ENCODE assay signal across 10 mouse cellular contexts in genomic region chr1:90060599-90060998, GRCm38 (mm10). TPM values are rescaled to one million over a fixed set of nuclear protein-coding genes. Genes with fewer than 3 reads are reported as not detected.
DNase-seq lines count a peak whose midpoint lies in the region; ATAC-seq lines count a peak whose summit lies in the region.
"Had no signal": no experiment of that assay in that cellular context is flagged by ENCODE, and none has a peak within 500 bp of the region (broad histone marks: within the 10 kb centered on the region; RNA-seq: fewer than 3 reads in every experiment).

No protein-coding gene starts in this region.

- peak; percentile 70 for DNase-seq in heart, adult 8-10 months (ENCODE audit: low spot score)
- DNase-seq in heart, adult 11 months: no peak
- peak; percentile 74 for DNase-seq in brain, adult 2 months (ENCODE audit: low read depth, low spot score)
- DNase-seq in layer of hippocampus, postnatal 14 days (ENCODE audit: low spot score in 2 of 2): peak; percentile 58 to 72
- peak; percentile 25 to 67 for DNase-seq in lung, postnatal 4 days
- peak; percentile 22 to 34 for DNase-seq in right cerebral cortex, postnatal 36 days (ENCODE audit: low spot score in 2 of 2)

- H3K36me3 ChIP-seq in hindbrain, embryonic 12.5 days: no peaks in the 10 kb centered on the region
- H3K36me3 ChIP-seq: G1E; limb, embryonic 15.5 days had no signal

- H3K4me1 ChIP-seq in hindbrain, embryonic 12.5 days: peaks cover 7% of the 10 kb centered on the region; the same call in 1 of the 2 replicates

- no peak overlapping the region for H3K4me2 ChIP-seq in hindbrain, embryonic 12.5 days (replicated peaks)
- H3K4me2 ChIP-seq: limb, embryonic 15.5 days had no signal

- no peaks in the 10 kb centered on the region; the same call in 1 of the 2 replicates for H3K27me3 ChIP-seq in hindbrain, embryonic 12.5 days

- H3K9me3 ChIP-seq in hindbrain, embryonic 12.5 days (replicated peaks): no peaks in the 10 kb centered on the region
- H3K9me3 ChIP-seq: limb, embryonic 15.5 days had no signal

- H3K4me3 ChIP-seq in hindbrain, embryonic 12.5 days: no peak overlapping the region
- H3K4me3 ChIP-seq: limb, embryonic 15.5 days had no signal

- 14% methylated on average over 7 of the region's 7 CpGs for WGBS in hindbrain, embryonic 12.5 days

- no peak overlapping the region for H3K27ac ChIP-seq in hindbrain, embryonic 12.5 days
- H3K27ac ChIP-seq: limb, embryonic 15.5 days had no signal

- no peak overlapping the region for H3K9ac ChIP-seq in hindbrain, embryonic 12.5 days
- H3K9ac ChIP-seq: limb, embryonic 15.5 days had no signal

- peak; percentile 60; the same call in 1 of the 2 replicates for ATAC-seq in erythroblast, adult 5-6 weeks (replicated peaks; ENCODE audit: low FRiP score, poor library complexity, severe bottlenecking)
- ATAC-seq in hindbrain, embryonic 12.5 days (ENCODE audit: low FRiP score): peak; percentile 48

RNA-seq across cellular contexts. Expression of gene Asb18, which starts 46.1 kb away (rescaled TPM):
- 10 to 100 TPM; 16.3 to 27.3 (median 23.7) TPM for total RNA-seq in heart, adult 8-10 months (2022)
- total RNA-seq in erythroblast, adult 5-6 weeks (2015; ENCODE audit: low replicate concordance): not detected in 2 replicates
- total RNA-seq in erythroblast, adult 5-6 weeks (2017; ENCODE audit: low replicate concordance): 0.14 TPM in 1 of 2 replicates, not detected in the other
- polyA plus RNA-seq in hindbrain, embryonic 12.5 days (2016; fragmentation: Nextera tagmentation; extraction: Ambion mirVana): 0.61 and 0.76 TPM in 2 replicates
- 1 to 10 TPM; 2.5 to 3.3 TPM for total RNA-seq in layer of hippocampus, postnatal 14 days (2021)
- polyA plus RNA-seq: G1E had no signal

Comparison
In these comparisons a context has a peak if more than half of its experiments do, and no peak if none do; other contexts are left out.
1. RNA of gene Asb18, which starts 46.1 kb away (total RNA-seq): 16.3 to 27.3 TPM in heart, adult 8-10 months; 2.5 to 3.3 TPM in layer of hippocampus, postnatal 14 days and 0.14 TPM in erythroblast, adult 5-6 weeks; every median in the first group is over 4 times any median in the second.